Mouse (Mus musculus) CH12.LX (cell line): ENCODE measurements around the gene Phactr1.

Experiments used
- CHD1 ChIP-seq: IDR thresholded peaks from 2 replicates; pipeline ENCODE4 v1.6.1; 2012; ENCODE audit warnings: low read depth, low read length, improper control_type of control experiment, inconsistent platforms
- CHD2 ChIP-seq: IDR thresholded peaks from 2 replicates; pipeline ENCODE4 v1.6.1; 2011; ENCODE audit warnings: low read length, improper control_type of control experiment
- CTCF ChIP-seq, 2 experiments: IDR thresholded peaks in 1 of 2; conservative IDR thresholded peaks in 1 of 2; 2 replicates each; pipeline ENCODE4 v1.5.1; 2011 to 2012; ENCODE audit warnings: low read depth in 2 of 2, low read length in 2 of 2, improper control_type of control experiment in 1 of 2, inconsistent platforms in 1 of 2, mild to moderate bottlenecking in 1 of 2, moderate library complexity in 1 of 2
- E2F4 ChIP-seq: IDR thresholded peaks from 2 replicates; pipeline ENCODE4 v1.6.1; 2011; ENCODE audit warnings: low read depth, low read length, improper control_type of control experiment; ENCODE audit not compliant: insufficient replicate concordance
- JUN ChIP-seq: IDR thresholded peaks from 2 replicates; pipeline ENCODE4 v1.6.1; 2011; ENCODE audit warnings: low read depth, mild to moderate bottlenecking, low read length, improper control_type of control experiment, moderate library complexity; ENCODE audit not compliant: insufficient read depth
- MAX ChIP-seq: IDR thresholded peaks from 2 replicates; pipeline ENCODE4 v1.6.1; 2011; ENCODE audit warnings: low read length, improper control_type of control experiment
- MAZ ChIP-seq: IDR thresholded peaks from 2 replicates; pipeline ENCODE4 v1.6.1; 2012; ENCODE audit warnings: low read depth, mild to moderate bottlenecking, inconsistent platforms, low read length, improper control_type of control experiment, moderate library complexity
- POLR2A ChIP-seq: IDR thresholded peaks from 2 replicates; pipeline ENCODE4 v1.6.1; 2011; ENCODE audit warnings: low read depth, mild to moderate bottlenecking, improper control_type of control experiment, low read length
- SMC3 ChIP-seq: IDR thresholded peaks from 2 replicates; pipeline ENCODE4 v1.6.1; 2011; ENCODE audit warnings: low read depth, low read length, improper control_type of control experiment
- USF2 ChIP-seq: conservative IDR thresholded peaks from 2 replicates; pipeline ENCODE4 v1.6.1; 2011; ENCODE audit warnings: low read depth, low read length, improper control_type of control experiment
- ZKSCAN1 ChIP-seq: IDR thresholded peaks from 2 replicates; pipeline ENCODE4 v1.6.1; 2012; ENCODE audit warnings: low read depth, inconsistent platforms, low read length, improper control_type of control experiment, borderline replicate concordance

GRCm38 (mm10) chr13:42944106-42944505 lies 263.7 kb downstream of the Phactr1 start:
- TF ChIP-seq ZKSCAN1, result no peak
- TF ChIP-seq MAX, result no peak
- TF ChIP-seq MAZ, result no peak
- no peak for TF ChIP-seq CTCF (conservative IDR thresholded peaks at IDR 0.05 in 1 of 2, IDR thresholded peaks at IDR 0.05 in 1 of 2; ENCODE audit: low read depth in 2 of 2, low read length in 2 of 2)
- TF ChIP-seq POLR2A, result no peak
- no peak for TF ChIP-seq USF2
- TF ChIP-seq E2F4, result no peak
- TF ChIP-seq CHD1, result no peak
- TF ChIP-seq CHD2, result no peak
- no peak for TF ChIP-seq JUN
- TF ChIP-seq SMC3, result no peak
